Mouse (Mus musculus) olfactory bulb, adult 2 months (tissue): ENCODE measurements at regions not wholly inside any gene's neighbourhood (a gene's known extent, or its start where the extent isn't known, plus 50 kb on each side); places are given as distances from the start of the nearest gene placed in this dataset.
"Not testable (repeated sequence)": the region's sequence is repeated elsewhere in the genome, so short reads cannot be mapped to it uniquely, and the experiment has no call there.

Experiments used
- CTCF ChIP-seq: fragments of 200-500 bp; IDR thresholded peaks from 2 replicates; pipeline ENCODE4 v1.5.1; 2012; ENCODE audit warnings: low read depth, mild to moderate bottlenecking, low read length, moderate library complexity; ENCODE audit not compliant: insufficient read depth
- POLR2A ChIP-seq: fragments of 200-500 bp; IDR thresholded peaks from 2 replicates; pipeline ENCODE4 v1.6.1; 2012; ENCODE audit warnings: mild to moderate bottlenecking, low read depth, low read length, moderate library complexity; ENCODE audit not compliant: insufficient read depth

DNA sequence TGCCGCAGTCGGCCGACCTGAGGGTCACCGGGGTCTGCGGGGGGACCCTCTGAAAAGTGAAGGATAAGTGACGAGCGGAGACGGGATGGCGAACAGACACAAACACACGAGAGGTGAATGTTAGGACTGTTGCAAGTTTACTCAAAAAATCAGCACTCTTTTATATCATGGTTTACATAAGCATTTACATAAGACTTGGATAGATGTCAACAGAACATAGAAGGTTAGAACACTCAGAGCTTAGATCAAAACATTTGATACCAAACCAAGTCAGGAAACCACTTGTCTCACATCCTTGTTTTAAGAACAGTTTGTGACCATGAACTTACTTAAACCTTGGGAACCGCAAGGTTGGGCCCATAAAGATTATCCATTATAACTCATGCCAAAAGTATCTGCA is 1033.6 kb upstream of the Sel1l start:
- TF ChIP-seq CTCF, POLR2A: not testable (repeated sequence)
